Mouse (Mus musculus) lung, postnatal 0 days (tissue): ENCODE measurements at regions not wholly inside any gene's neighbourhood (a gene's known extent, or its start where the extent isn't known, plus 50 kb on each side); places are given as distances from the start of the nearest gene placed in this dataset.

Experiments used
- ATAC-seq: fragments of 200-750 bp; cut with Nextera tagmentation; 2 replicates; pipeline ENCODE4 v1.8.0; 2017; ENCODE audit warnings: moderate library complexity
- DNase-seq: peaks from one replicate; pipeline ENCODE4 v3.0.0-alpha.2; 2016; ENCODE audit warnings: low spot score
- H3K27ac ChIP-seq: fragments of 300-500 bp; sonication (generic); 2 replicates; pipeline ENCODE4 v1.5.1; 2014; ENCODE audit warnings: antibody characterized with exemption, mild to moderate bottlenecking, low read length, mixed read lengths
- H3K27me3 ChIP-seq: fragments of 300-500 bp; sonication (generic); replicated peaks from 2 replicates; pipeline ENCODE4 v1.6.1; 2014; ENCODE audit warnings: low read length, mixed read lengths; ENCODE audit not compliant: insufficient read depth
- H3K36me3 ChIP-seq: fragments of 300-500 bp; sonication (generic); 2 replicates; pipeline ENCODE4 v1.6.1; 2014; ENCODE audit warnings: low read length, mixed read lengths; ENCODE audit not compliant: insufficient read depth
- H3K4me1 ChIP-seq: fragments of 300-500 bp; sonication (generic); 2 replicates; pipeline ENCODE4 v1.6.1; 2014; ENCODE audit warnings: antibody characterized with exemption, low read depth, low read length, mixed read lengths; ENCODE audit not compliant: insufficient read depth
- H3K4me2 ChIP-seq: fragments of 300-500 bp; sonication (generic); replicated peaks from 2 replicates; pipeline ENCODE4 v1.6.1; 2014; ENCODE audit warnings: low read depth, mild to moderate bottlenecking, low read length, moderate library complexity, mixed read lengths
- H3K4me3 ChIP-seq: fragments of 300-500 bp; sonication (generic); 2 replicates; pipeline ENCODE4 v1.5.1; 2014; ENCODE audit warnings: low read depth, low read length
- H3K9ac ChIP-seq: fragments of 300-500 bp; sonication (generic); replicated peaks from 2 replicates; pipeline ENCODE4 v1.6.1; 2014; ENCODE audit warnings: low read depth, mild to moderate bottlenecking
- H3K9me3 ChIP-seq: fragments of 300-500 bp; sonication (generic); 2 replicates; pipeline ENCODE4 v1.6.1; 2016; ENCODE audit warnings: low read length, mixed read lengths
- CTCF ChIP-seq: IDR thresholded peaks from 2 replicates; pipeline ENCODE4 v1.5.1; 2016; ENCODE audit warnings: antibody characterized with exemption, mild to moderate bottlenecking
- EP300 ChIP-seq: IDR thresholded peaks from 2 replicates; pipeline ENCODE4 v1.6.1; 2016; ENCODE audit warnings: antibody characterized with exemption, mild to moderate bottlenecking, control low read depth
- WGBS: fragments of 180-500 bp; shearing (Covaris S2); extraction: QIAGEN DNeasy Blood & Tissue Kit; methylation state at CpG from one replicate; pipeline ENCODE4 v1.1.7; 2014; 5-methylcytosine and 5-hydroxymethylcytosine counted together

DNA sequence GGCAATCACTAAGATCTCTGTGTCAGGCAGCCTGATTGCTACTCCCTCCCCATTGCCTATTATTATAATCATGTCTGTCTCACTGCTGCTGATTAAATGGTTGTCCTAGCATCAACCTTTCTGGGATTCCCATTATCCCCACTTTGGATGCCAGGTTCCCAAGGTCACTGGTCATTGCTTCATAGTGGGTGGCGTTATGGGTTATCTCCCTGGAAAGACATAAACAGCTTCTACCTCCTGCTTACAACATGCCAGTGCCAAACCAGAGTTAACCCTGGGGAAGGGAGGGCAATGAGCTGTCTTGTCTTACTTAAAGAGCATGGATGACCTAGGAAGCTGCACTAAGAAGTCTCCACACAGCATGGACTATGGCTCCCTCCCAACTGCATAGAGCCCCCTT lies 136.9 kb downstream of the Uaca start:
- Histone ChIP-seq H3K27me3 (no peaks in the 10 kb centered on the region), H3K4me1 (no peaks in the 10 kb centered on the region), H3K9me3 (no peaks in the 10 kb centered on the region), H3K9ac (no peak overlapping the region), H3K27ac (no peak overlapping the region), H3K36me3 (no peaks in the 10 kb centered on the region), H3K4me2 (no peak overlapping the region), H3K4me3 (no peak overlapping the region)
- no peak for TF ChIP-seq CTCF
- no peak for TF ChIP-seq EP300
- no peak for DNase-seq
- no peak for ATAC-seq
- WGBS = 85% methylated on average over 1 of the region's 1 CpGs

DNA sequence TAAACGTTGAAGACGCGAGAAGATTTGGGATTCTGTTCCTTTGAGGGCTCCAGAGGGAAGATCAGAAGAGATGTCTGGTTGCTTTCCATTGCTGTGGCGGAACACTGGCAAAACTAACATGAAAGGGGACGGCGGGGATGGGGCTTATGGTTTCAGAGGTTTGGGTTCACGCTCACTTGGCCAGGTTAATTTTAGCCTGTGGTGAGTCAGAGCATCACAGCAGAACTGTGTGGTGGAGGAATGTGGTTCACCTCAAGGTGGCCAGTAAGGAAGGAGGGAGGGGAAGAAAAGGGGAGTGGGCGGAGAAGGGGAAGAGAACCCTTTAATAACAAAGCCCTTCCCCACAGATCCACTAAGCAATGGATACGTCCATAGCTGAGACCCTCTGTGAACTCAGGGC lies 142.6 kb downstream of the Uaca start:
- ATAC-seq = no peak
- H3K4me1 ChIP-seq = no peaks in the 10 kb centered on the region
- no peaks in the 10 kb centered on the region for H3K27me3 ChIP-seq
- TF ChIP-seq CTCF (no peak), EP300 (no peak)
- H3K4me3 ChIP-seq = no peak overlapping the region
- 86% methylated on average over 9 of the region's 9 CpGs for WGBS
- H3K9ac ChIP-seq = no peak overlapping the region
- no peak overlapping the region for H3K4me2 ChIP-seq
- no peak overlapping the region for H3K27ac ChIP-seq
- H3K9me3 ChIP-seq = no peaks in the 10 kb centered on the region
- H3K36me3 ChIP-seq = no peaks in the 10 kb centered on the region
- no peak for DNase-seq

DNA sequence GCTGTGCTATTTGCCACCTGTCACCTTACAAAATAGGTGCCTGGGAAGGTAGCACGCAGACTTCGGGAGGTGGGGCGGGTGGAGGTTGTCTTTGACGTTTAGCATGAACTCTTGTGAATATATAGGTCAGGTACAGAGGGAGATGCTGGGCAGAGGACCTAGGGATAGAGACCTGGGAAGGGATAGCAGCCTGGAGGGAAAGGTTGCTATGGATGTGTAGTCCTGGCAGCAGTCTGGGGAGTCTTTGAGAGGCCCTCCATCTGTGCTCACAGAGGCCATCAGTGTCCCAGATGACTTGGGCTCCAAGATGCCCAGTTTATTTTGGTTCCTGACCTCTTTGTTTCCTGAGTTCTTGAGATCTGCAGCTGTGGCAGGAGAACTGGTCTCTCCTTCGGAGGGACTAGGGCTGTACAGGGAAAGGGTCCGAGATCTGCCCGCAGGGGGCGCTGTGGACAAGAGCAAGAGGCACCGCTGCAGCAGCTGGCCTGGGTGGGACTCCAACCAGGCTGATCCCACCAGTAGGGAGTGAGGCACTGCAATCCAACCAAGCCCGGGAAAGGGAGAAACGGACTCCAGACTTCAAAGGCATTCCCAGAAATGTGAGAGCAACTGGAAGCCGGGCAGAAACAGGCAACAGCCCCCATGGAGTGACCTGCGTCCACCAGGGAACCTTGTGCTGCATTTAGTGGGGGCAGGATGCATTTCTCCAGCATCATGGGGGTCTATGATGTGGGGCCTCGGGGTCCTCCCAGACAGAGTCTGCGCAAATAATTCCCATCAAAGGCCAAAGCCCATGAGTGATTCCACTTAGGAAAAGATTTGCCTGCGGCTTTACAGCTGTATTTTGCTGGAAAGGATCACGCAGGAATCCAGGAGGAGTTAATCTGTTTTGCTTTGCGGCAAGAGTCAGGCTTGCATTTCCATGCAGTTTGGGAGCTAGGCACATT lies 145.8 kb downstream of the Uaca start:
- Histone ChIP-seq H3K27me3 (no peaks in the 10 kb centered on the region), H3K4me1 (no peaks in the 10 kb centered on the region), H3K4me3 (no peak overlapping the region), H3K9ac (no peak overlapping the region), H3K4me2 (no peak overlapping the region), H3K9me3 (no peaks in the 10 kb centered on the region), H3K36me3 (no peaks in the 10 kb centered on the region), H3K27ac (no peak overlapping the region)
- TF ChIP-seq CTCF = peak; percentile 90
- TF ChIP-seq EP300 = no peak
- WGBS = 31% methylated on average over 18 of the region's 18 CpGs
- ATAC-seq = peak; percentile 81
- peak; percentile 87 for DNase-seq

DNA sequence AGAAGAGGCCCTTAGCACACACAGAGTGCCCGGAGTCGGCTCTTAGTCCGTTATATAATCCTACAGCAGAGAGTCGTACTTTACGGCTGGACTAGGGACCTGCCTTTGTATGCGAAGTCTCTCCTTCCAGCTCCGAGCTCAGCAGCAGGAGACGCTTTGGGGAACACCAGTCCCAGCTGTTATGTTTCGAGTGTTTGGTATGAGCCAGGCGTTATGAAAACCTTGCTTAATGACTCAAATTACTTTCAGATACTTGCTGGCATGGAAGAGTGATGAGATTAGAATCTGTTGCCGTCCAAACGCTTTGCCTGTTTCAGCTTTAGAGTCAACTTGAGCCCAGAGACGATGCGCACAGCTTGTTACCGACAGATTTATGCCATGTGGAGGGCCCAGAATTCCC lies 153.0 kb downstream of the Uaca start:
- no peak for TF ChIP-seq CTCF
- TF ChIP-seq EP300 = no peak
- H3K4me1 ChIP-seq = 0 out of 2 replicates have a peak, but pooled peaks cover 3% of the 10 kb centered on the region
- H3K36me3 ChIP-seq = no peaks in the 10 kb centered on the region
- no peak overlapping the region for H3K9ac ChIP-seq
- H3K4me3 ChIP-seq = no peak overlapping the region
- no peaks in the 10 kb centered on the region for H3K9me3 ChIP-seq
- 55% methylated on average over 15 of the region's 15 CpGs for whole genome bisulfite sequencing
- no peak overlapping the region for H3K27ac ChIP-seq
- DNase-seq (peak; percentile 16), ATAC-seq (no peak)
- no peaks in the 10 kb centered on the region for H3K27me3 ChIP-seq
- H3K4me2 ChIP-seq = no peak overlapping the region

DNA sequence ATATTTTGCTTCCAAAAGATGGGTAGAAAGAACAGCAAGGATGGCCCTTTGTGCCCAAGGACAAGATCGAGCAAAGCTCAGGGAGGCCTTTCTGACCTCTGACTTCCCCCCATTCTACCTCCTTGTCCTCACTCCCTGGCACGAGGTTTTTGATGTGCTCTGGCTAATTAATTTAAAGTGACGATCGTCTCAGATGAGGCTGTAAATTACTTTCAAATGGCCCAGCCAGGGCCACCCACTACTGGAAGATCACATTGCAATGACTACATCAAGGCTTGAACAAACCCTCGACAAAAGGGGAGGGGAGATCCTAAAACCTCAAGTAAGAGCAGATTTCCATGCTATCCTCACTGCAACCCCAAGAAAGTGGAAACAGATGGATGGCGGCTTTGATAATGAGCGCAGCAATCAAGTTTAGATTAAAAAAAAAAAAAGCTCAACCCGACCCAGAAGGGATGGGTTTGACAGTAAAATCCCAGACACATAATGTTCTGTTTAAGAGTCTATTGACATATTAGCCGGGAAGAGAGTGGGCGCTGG lies 154.3 kb downstream of the Uaca start:
- Histone ChIP-seq H3K9me3 (no peaks in the 10 kb centered on the region), H3K27me3 (no peaks in the 10 kb centered on the region), H3K4me3 (no peak overlapping the region), H3K9ac (no peak overlapping the region), H3K4me2 (no peak overlapping the region), H3K4me1 (0 out of 2 replicates have a peak, but pooled peaks cover 3% of the 10 kb centered on the region), H3K36me3 (no peaks in the 10 kb centered on the region), H3K27ac (no peak overlapping the region)
- TF ChIP-seq EP300 (no peak), CTCF (no peak)
- 66% methylated on average over 10 of the region's 10 CpGs for WGBS
- DNase-seq (no peak), ATAC-seq (no peak)

DNA sequence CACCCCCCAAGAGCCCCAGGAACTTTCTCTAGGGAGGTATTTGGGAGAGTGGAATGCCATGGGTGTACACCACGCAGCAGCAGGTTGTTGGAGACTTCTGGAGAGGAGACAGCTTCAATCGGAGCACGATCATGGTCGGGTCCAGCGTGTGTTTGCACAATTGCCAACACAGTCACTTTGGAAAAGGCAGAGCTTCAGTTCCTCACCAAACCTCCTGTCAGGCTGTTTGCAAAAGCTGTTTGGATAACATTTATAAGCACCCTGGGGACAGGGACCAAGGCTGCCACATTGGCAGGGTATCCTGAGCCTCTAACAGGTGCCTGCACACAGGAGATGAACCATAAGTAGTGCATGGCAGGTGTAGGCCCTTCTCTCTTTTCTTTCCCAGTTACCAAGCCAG lies 155.8 kb downstream of the Uaca start:
- Histone ChIP-seq H3K27me3 (no peaks in the 10 kb centered on the region), H3K4me3 (no peak overlapping the region), H3K9ac (no peak overlapping the region), H3K4me2 (no peak overlapping the region), H3K4me1 (0 out of 2 replicates have a peak, but pooled peaks cover 3% of the 10 kb centered on the region), H3K36me3 (no peaks in the 10 kb centered on the region), H3K9me3 (no peaks in the 10 kb centered on the region), H3K27ac (no peak overlapping the region)
- no peak for TF ChIP-seq CTCF
- no peak for TF ChIP-seq EP300
- ATAC-seq = no peak
- no peak for DNase-seq
- WGBS = 76% methylated on average over 5 of the region's 5 CpGs
